In genomic region chr6:91346071-91346905, GRCm38 (mm10) we compare ENCODE assay signal across 13 mouse cellular contexts.
DNase-seq lines count a peak whose midpoint lies in the region; ATAC-seq and TF ChIP-seq lines count a peak whose summit lies in the region.
"Had no signal": no experiment of that assay in that cellular context is flagged by ENCODE, and none has a peak within 500 bp of the region (broad histone marks: within the 10 kb centered on the region; RNA-seq: fewer than 3 reads in every experiment).

No protein-coding gene starts in this region.

- peaks cover 48% of the 10 kb centered on the region for H3K27me3 ChIP-seq in embryonic facial prominence, embryonic 10.5 days (replicated peaks; ENCODE audit: low read depth, poor library complexity, severe bottlenecking)
- H3K27me3 ChIP-seq in hindbrain, embryonic 13.5 days = peaks cover 4% of the 10 kb centered on the region; the same call in 1 of the 2 replicates
- H3K27me3 ChIP-seq in midbrain, embryonic 16.5 days (ENCODE audit: control insufficient read depth, insufficient read depth, low read depth, low read length) = no peaks in the 10 kb centered on the region
- H3K27me3 ChIP-seq in intestine, postnatal 0 days (replicated peaks; ENCODE audit: control insufficient read depth, insufficient read depth, low read length) = no peaks in the 10 kb centered on the region

- peak; percentile 75 for ATAC-seq in hindbrain, embryonic 13.5 days (ENCODE audit: low FRiP score)
- ATAC-seq in midbrain, embryonic 16.5 days = peak; percentile 71
- ATAC-seq in CD4-positive, CD25-positive, alpha-beta regulatory T cell, adult 4 months = no peak
- no peak for ATAC-seq in intestine, postnatal 0 days

- H3K4me1 ChIP-seq in embryonic facial prominence, embryonic 10.5 days = peaks cover 62% of the 10 kb centered on the region
- peaks cover 65% of the 10 kb centered on the region for H3K4me1 ChIP-seq in hindbrain, embryonic 13.5 days (replicated peaks)
- peaks cover 33% of the 10 kb centered on the region for H3K4me1 ChIP-seq in midbrain, embryonic 16.5 days (ENCODE audit: control insufficient read depth, insufficient read depth, low read length)
- H3K4me1 ChIP-seq in intestine, postnatal 0 days (replicated peaks; ENCODE audit: control insufficient read depth, insufficient read depth, low read length) = no peaks in the 10 kb centered on the region

- H3K4me2 ChIP-seq in hindbrain, embryonic 13.5 days = no peak overlapping the region
- no peak overlapping the region for H3K4me2 ChIP-seq in midbrain, embryonic 16.5 days (ENCODE audit: low read length)
- no peak overlapping the region for H3K4me2 ChIP-seq in intestine, postnatal 0 days (replicated peaks; ENCODE audit: low read depth)
- H3K4me2 ChIP-seq: embryonic facial prominence, embryonic 13.5 days had no signal

- H3K36me3 ChIP-seq in embryonic facial prominence, embryonic 10.5 days (replicated peaks) = no peaks in the 10 kb centered on the region
- no peaks in the 10 kb centered on the region for H3K36me3 ChIP-seq in hindbrain, embryonic 13.5 days
- no peaks in the 10 kb centered on the region for H3K36me3 ChIP-seq in midbrain, embryonic 16.5 days (ENCODE audit: control insufficient read depth, insufficient read depth, low read length)
- H3K36me3 ChIP-seq in intestine, postnatal 0 days (ENCODE audit: control insufficient read depth, insufficient read depth) = no peaks in the 10 kb centered on the region
- H3K36me3 ChIP-seq: embryonic facial prominence, embryonic 13.5 days had no signal

- H3K9ac ChIP-seq in hindbrain, embryonic 13.5 days = peak overlapping the region; percentile 1; the same call in 1 of the 2 replicates
- no peak overlapping the region; the same call in 1 of the 2 replicates for H3K9ac ChIP-seq in midbrain, embryonic 16.5 days (ENCODE audit: low read depth, low read length)
- no peak overlapping the region for H3K9ac ChIP-seq in intestine, postnatal 0 days (ENCODE audit: low read depth, low read length)
- H3K9ac ChIP-seq: embryonic facial prominence, embryonic 13.5 days had no signal

- 26% methylated on average over 10 of the region's 10 CpGs for WGBS in embryonic facial prominence, embryonic 10.5 days
- 13% methylated on average over 10 of the region's 10 CpGs for whole genome bisulfite sequencing in hindbrain, embryonic 13.5 days
- WGBS in midbrain, embryonic 16.5 days = 12% methylated on average over 10 of the region's 10 CpGs
- WGBS in intestine, postnatal 0 days = 47% methylated on average over 10 of the region's 10 CpGs

- H3K27ac ChIP-seq in embryonic facial prominence, embryonic 10.5 days (replicated peaks) = peak overlapping the region; percentile 78
- H3K27ac ChIP-seq in hindbrain, embryonic 13.5 days = peak overlapping the region; percentile 84
- peak overlapping the region; percentile 81 for H3K27ac ChIP-seq in midbrain, embryonic 16.5 days (ENCODE audit: low read length)
- H3K27ac ChIP-seq in intestine, postnatal 0 days (ENCODE audit: low read depth, low read length) = no peak overlapping the region
- H3K27ac ChIP-seq: embryonic facial prominence, embryonic 13.5 days had no signal

- peak; percentile 29 for DNase-seq in ZHBTc4 (ENCODE audit: low read depth, low spot score)
- peak; percentile 44 for DNase-seq in embryonic facial prominence, embryonic 10.5 days (ENCODE audit: low spot score)
- DNase-seq in gastrocnemius, postnatal 4 days (ENCODE audit: low spot score in 2 of 2) = no peak
- no peak for DNase-seq in heart, postnatal 4 days
- DNase-seq: heart, adult 11 months; kidney, adult 18-20 months; lung, adult 18-20 months; thymus, adult 18-20 months had no signal

- no peaks in the 10 kb centered on the region for H3K9me3 ChIP-seq in embryonic facial prominence, embryonic 10.5 days
- no peaks in the 10 kb centered on the region for H3K9me3 ChIP-seq in hindbrain, embryonic 13.5 days
- H3K9me3 ChIP-seq in midbrain, embryonic 16.5 days (replicated peaks; ENCODE audit: control insufficient read depth, low read length, poor library complexity, severe bottlenecking) = no peaks in the 10 kb centered on the region
- H3K9me3 ChIP-seq in intestine, postnatal 0 days (ENCODE audit: control insufficient read depth) = no peaks in the 10 kb centered on the region
- H3K9me3 ChIP-seq: embryonic facial prominence, embryonic 13.5 days had no signal

- H3K4me3 ChIP-seq in embryonic facial prominence, embryonic 10.5 days = no peak overlapping the region
- no peak overlapping the region for H3K4me3 ChIP-seq in hindbrain, embryonic 13.5 days
- H3K4me3 ChIP-seq in midbrain, embryonic 16.5 days (ENCODE audit: low read depth, low read length) = no peak overlapping the region
- no peak overlapping the region for H3K4me3 ChIP-seq in intestine, postnatal 0 days (ENCODE audit: low read depth, low read length)
- H3K4me3 ChIP-seq: embryonic facial prominence, embryonic 13.5 days had no signal

- no peak for TF ChIP-seq CTCF in intestine, postnatal 0 days (IDR thresholded peaks at IDR 0.05; ENCODE audit: low read depth)

Comparison
In these comparisons a context has a peak if more than half of its experiments do, and no peak if none do; other contexts are left out.
1. DNase-seq: peak in ZHBTc4 (single experiment) and embryonic facial prominence, embryonic 10.5 days (single experiment); none in gastrocnemius, postnatal 4 days (0 of 2) and heart, postnatal 4 days (single experiment).
2. ATAC-seq: peak in hindbrain, embryonic 13.5 days (single experiment) and midbrain, embryonic 16.5 days (single experiment); none in CD4-positive, CD25-positive, alpha-beta regulatory T cell, adult 4 months (single experiment) and intestine, postnatal 0 days (single experiment).